Mouse (Mus musculus) heart, adult 2 months (tissue): Measurements from ENCODE around the gene Jtb. TPM values are rescaled to one million over a fixed set of nuclear protein-coding genes. Genes with fewer than 3 reads are reported as not detected.

Source experiments
- DNase-seq, 2 experiments: peaks; one replicate each; pipeline ENCODE4 v3.0.0; 2021
- H3K27ac ChIP-seq: fragments of 200-600 bp; 2 replicates; pipeline ENCODE4 v1.8.1; 2022
- H3K27me3 ChIP-seq: fragments of 200-500 bp; 2 replicates; pipeline ENCODE4 v1.6.1; 2012; ENCODE audit warnings: mild to moderate bottlenecking, low read length, inconsistent platforms, mixed read lengths; ENCODE audit not compliant: control insufficient read depth, insufficient read depth
- H3K36me3 ChIP-seq: fragments of 200-500 bp; 2 replicates; pipeline ENCODE4 v1.6.1; 2012; ENCODE audit warnings: low read length, inconsistent platforms; ENCODE audit not compliant: control insufficient read depth, insufficient read depth
- H3K4me1 ChIP-seq: fragments of 200-500 bp; 2 replicates; pipeline ENCODE4 v1.6.1; 2011; ENCODE audit warnings: low read length; ENCODE audit not compliant: control insufficient read depth, insufficient read depth
- H3K4me3 ChIP-seq: fragments of 200-600 bp; 2 replicates; pipeline ENCODE4 v1.8.1; 2022
- H3K79me2 ChIP-seq: fragments of 200-500 bp; replicated peaks from 2 replicates; pipeline ENCODE4 v1.6.1; 2012; ENCODE audit warnings: mild to moderate bottlenecking, inconsistent platforms, low read length, moderate library complexity, mixed read lengths; ENCODE audit not compliant: control insufficient read depth, insufficient read depth
- H3K9ac ChIP-seq: fragments of 200-500 bp; 2 replicates; pipeline ENCODE4 v1.6.1; 2012; ENCODE audit warnings: low read depth, mild to moderate bottlenecking, control low read depth, inconsistent platforms, low read length, mixed read lengths
- CTCF ChIP-seq: fragments of 200-600 bp; IDR thresholded peaks from 2 replicates; pipeline ENCODE4 v1.8.1; 2022; ENCODE audit warnings: antibody characterized with exemption, mild to moderate bottlenecking, moderate library complexity
- EP300 ChIP-seq: fragments of 200-500 bp; IDR thresholded peaks from 2 replicates; pipeline ENCODE4 v1.6.1; 2011; ENCODE audit warnings: low read depth, low read length, control low read depth; ENCODE audit not compliant: insufficient read depth
- POLR2A ChIP-seq: fragments of 200-500 bp; IDR thresholded peaks from 2 replicates; pipeline ENCODE4 v1.6.1; 2011; ENCODE audit warnings: mild to moderate bottlenecking, low read depth, low read length, control low read depth; ENCODE audit not compliant: insufficient read depth
- WGBS: fragments of 180-500 bp; shearing (Covaris S2); methylation state at CpG from one replicate; pipeline ENCODE4 v1.1.7; 2018; 5-methylcytosine and 5-hydroxymethylcytosine counted together
- intact Hi-C: fragments of 180-260 bp; cut with DNase I; formaldehyde crosslinking; loops from one replicate; pipeline ENCODE4 v1.15.1; 2025
- polyA plus RNA-seq: library from polyadenylated mRNA; depleted of rRNA; stranded (reverse); fragments of >200 nt; gene quantifications from 2 replicates; pipeline ENCODE4 v1.2.3, GENCODE M21; 2012
- total RNA-seq, 2 experiments: library from RNA; stranded (reverse); gene quantifications; 2 replicates each; pipeline ENCODE4 v1.2.3; 2021

Gene Jtb
- total and polyA plus RNA-seq, 3 experiments: 36.0 to 56.6 (median 49.3) TPM

GRCm38 (mm10) chr3:90253653-90254418, 22.4 kb downstream of the Jtb start, which contains the start of gene Crtc2:
TSS of gene Crtc2 (plus strand) at chr3:90254163.
- peak within 1 kb of the TSS; percentile 80 for H3K4me3 ChIP-seq
- H3K27me3 ChIP-seq: no peaks in the 10 kb centered on the region
- peaks cover 7% of the 10 kb centered on the region for H3K4me1 ChIP-seq
- TF ChIP-seq POLR2A: 0 out of 2 replicates have a peak, but pooled peaks have one; percentile 16
- TF ChIP-seq EP300: peak; percentile 87; the same call in 1 of the 2 replicates
- no peak for TF ChIP-seq CTCF
- peak within 1 kb of the TSS; percentile 95 for H3K9ac ChIP-seq
- H3K79me2 ChIP-seq: peaks cover 3% of the 10 kb centered on the region; the same call in 1 of the 2 replicates
- intact Hi-C loops: loop anchor here (2.0 kb wide), 2 partner anchors 23 to 33 kb away; partner anchors contain the start of gene Jtb
- peak within 1 kb of the TSS; percentile 92 for H3K27ac ChIP-seq
- peak; percentile 92 to 98 for DNase-seq
- no peaks in the 10 kb centered on the region; the same call in 1 of the 2 replicates for H3K36me3 ChIP-seq
- WGBS: under 1% methylated on average over 40 of the region's 40 CpGs

DNA sequence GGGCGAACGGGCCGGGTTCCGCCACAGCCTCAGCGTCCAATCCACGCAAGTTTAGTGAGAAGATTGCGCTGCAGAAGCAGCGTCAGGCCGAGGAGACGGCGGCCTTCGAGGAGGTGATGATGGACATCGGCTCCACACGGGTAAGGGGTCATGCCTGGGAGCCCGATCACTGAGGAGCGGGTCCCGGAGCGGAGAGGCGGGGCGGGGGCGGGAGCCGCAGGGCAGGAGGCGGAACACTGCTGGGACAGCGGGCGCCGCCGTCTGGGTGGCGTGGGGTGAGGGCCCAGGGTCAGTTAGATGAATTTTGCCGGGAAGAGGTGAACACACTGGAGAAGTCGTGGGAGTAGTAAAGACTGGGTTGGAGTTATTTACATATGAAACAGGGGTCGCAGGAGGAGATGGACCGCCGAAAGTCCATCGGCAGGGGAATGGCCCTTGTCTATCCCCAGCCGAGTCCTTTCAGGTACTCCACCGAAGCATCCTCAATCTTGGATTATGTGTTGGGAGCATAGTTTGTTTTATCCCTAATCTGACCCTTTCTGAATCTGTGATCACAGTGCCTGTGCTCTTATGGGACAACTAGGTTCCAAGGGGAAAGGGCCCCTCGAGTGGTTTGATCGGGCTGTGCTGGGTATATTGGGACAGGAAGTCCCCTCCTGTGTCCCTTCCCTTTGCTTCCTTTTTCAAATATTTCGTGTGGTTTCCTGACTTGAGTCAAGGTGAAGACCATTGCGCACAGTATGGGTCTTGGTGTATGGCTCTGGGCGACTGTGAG, 23.2 kb downstream of the Jtb start:
- intact Hi-C loops: loop anchor here (2.0 kb wide), 2 partner anchors 24 to 34 kb away; partner anchors contain the start of gene Jtb
- WGBS: 1% methylated on average over 41 of the region's 41 CpGs
- Histone ChIP-seq H3K79me2 (peaks cover 3% of the 10 kb centered on the region; the same call in 1 of the 2 replicates), H3K27ac (peak overlapping the region; percentile 92), H3K4me3 (peak overlapping the region; percentile 80), H3K36me3 (no peaks in the 10 kb centered on the region; the same call in 1 of the 2 replicates), H3K27me3 (no peaks in the 10 kb centered on the region), H3K4me1 (peaks cover 7% of the 10 kb centered on the region), H3K9ac (peak overlapping the region; percentile 95)
- no peak for DNase-seq
- TF ChIP-seq POLR2A (no peak), EP300 (no peak), CTCF (no peak)

- no peak for DNase-seq
- intact Hi-C loops: loop anchor here (2.0 kb wide), 2 partner anchors 24 to 34 kb away; partner anchors contain the start of gene Jtb
- peak overlapping the region; percentile 95 for H3K9ac ChIP-seq
- H3K79me2 ChIP-seq: peaks cover 3% of the 10 kb centered on the region; the same call in 1 of the 2 replicates
- peak overlapping the region; percentile 80 for H3K4me3 ChIP-seq
- peak overlapping the region; percentile 92 for H3K27ac ChIP-seq
- no peaks in the 10 kb centered on the region for H3K27me3 ChIP-seq
- H3K4me1 ChIP-seq: peaks cover 7% of the 10 kb centered on the region
- no peak for TF ChIP-seq CTCF
- no peak for TF ChIP-seq EP300
- TF ChIP-seq POLR2A: no peak
- no peaks in the 10 kb centered on the region; the same call in 1 of the 2 replicates for H3K36me3 ChIP-seq
- 6% methylated on average over 2 of the region's 2 CpGs for WGBS
Observed at GRCm38 (mm10) chr3:90255194-90255565, 23.8 kb downstream of the Jtb start.

DNA sequence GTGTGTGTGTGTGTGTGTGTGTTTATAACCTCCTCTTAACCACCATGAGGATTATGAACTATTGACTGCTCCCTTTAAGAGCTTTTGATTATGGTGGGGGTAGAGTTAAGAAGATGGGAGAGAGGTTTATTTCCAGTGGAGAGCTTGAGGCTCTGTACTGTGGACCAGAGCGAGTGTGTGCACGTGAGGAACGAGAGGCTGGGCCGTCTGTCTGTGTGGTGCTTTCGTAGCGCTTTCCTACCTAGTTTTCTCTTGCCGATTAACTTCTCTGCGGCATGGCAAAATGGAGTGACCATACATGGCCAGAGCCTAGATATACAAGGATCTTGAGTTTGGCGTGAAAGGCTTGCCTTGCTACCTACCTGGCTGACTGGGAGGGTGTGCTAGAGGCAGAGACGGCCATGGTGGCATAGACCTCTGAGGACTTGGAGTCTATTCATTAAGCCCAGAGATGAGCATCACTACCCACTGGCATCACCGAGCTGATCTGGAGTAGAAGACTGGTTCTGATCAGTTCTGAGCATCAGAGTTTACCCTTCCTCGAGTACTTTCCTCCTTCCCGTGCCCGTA, 24.5 kb downstream of the Jtb start:
- H3K9ac ChIP-seq: no peak overlapping the region

DNA sequence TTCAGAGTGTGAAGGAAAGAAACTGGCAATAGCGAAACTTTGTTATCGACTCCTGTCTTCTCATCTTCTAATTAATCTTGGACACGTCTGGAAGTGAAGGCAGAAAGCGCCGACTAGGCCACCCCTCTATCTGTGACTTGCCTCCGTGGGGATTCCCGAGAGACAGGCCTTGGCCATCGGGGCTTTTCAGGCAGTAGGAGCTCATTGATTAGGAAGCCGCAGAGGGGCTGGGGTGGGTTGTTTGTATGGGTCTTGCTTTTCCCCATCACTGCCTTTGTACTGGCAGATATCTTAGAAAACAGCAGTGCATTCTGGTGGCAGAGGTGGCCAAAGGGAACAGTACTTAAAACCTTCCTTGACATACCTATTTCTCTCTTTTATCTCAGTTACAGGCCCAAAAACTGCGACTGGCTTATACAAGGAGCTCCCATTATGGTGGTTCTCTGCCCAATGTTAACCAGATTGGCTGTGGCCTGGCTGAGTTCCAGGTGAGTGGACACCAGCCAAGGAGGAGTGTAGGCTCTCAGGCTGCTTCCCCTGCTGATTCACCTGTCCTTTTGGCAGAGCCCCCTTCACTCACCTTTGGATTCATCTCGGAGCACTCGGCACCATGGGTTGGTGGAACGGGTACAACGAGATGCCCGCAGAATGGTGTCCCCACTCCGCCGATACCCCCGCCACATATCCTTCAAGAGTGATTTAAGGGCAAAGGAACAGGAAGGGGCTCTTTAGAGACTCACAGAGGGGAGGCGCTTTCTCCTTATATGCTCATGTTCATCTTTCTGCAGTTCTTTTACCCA, 25.5 kb downstream of the Jtb start:
- no peaks in the 10 kb centered on the region for H3K36me3 ChIP-seq
- intact Hi-C loops: no loop called here
- H3K4me3 ChIP-seq: no peak overlapping the region
- no peak overlapping the region for H3K27ac ChIP-seq
- peaks cover 6% of the 10 kb centered on the region for H3K4me1 ChIP-seq
- H3K27me3 ChIP-seq: no peaks in the 10 kb centered on the region
- no peak overlapping the region for H3K9ac ChIP-seq
- TF ChIP-seq POLR2A: no peak
- no peak for TF ChIP-seq EP300
- no peak for TF ChIP-seq CTCF
- DNase-seq: no peak
- 87% methylated on average over 19 of the region's 19 CpGs for WGBS
- peaks cover 3% of the 10 kb centered on the region; the same call in 1 of the 2 replicates for H3K79me2 ChIP-seq

More for the DNA sequence above, 24.5 kb downstream of the Jtb start:
- Histone ChIP-seq H3K4me1 (peaks cover 7% of the 10 kb centered on the region), H3K27me3 (no peaks in the 10 kb centered on the region), H3K27ac (no peak overlapping the region), H3K79me2 (peaks cover 3% of the 10 kb centered on the region; the same call in 1 of the 2 replicates), H3K4me3 (no peak overlapping the region), H3K36me3 (no peaks in the 10 kb centered on the region; the same call in 1 of the 2 replicates)
- intact Hi-C loops: loop anchor here (2.0 kb wide), 2 partner anchors 25 to 35 kb away; partner anchors contain the start of gene Jtb
- TF ChIP-seq CTCF (no peak), EP300 (no peak), POLR2A (no peak)
- WGBS: 88% methylated on average over 14 of the region's 14 CpGs
- DNase-seq: no peak
